Mouse (Mus musculus) small intestine, adult 2 months (tissue): Measurements from ENCODE around the gene Them5.

Experiments
- CTCF ChIP-seq: fragments of 200-500 bp; IDR thresholded peaks from 2 replicates; pipeline ENCODE4 v1.5.1; 2012; ENCODE audit warnings: low read depth, mild to moderate bottlenecking, control low read depth, inconsistent platforms, low read length, moderate library complexity, mixed read lengths; ENCODE audit not compliant: insufficient replicate concordance, insufficient read length; ENCODE audit errors: extremely low read depth
- POLR2A ChIP-seq: fragments of 200-500 bp; IDR thresholded peaks from 2 replicates; pipeline ENCODE4 v1.6.1; 2012; ENCODE audit warnings: low read depth, mild to moderate bottlenecking, control low read depth, inconsistent platforms, low read length, moderate library complexity

GRCm38 (mm10) chr3:94373090-94373489 is 31.2 kb downstream of the Them5 start:
- TF ChIP-seq POLR2A (no peak), CTCF (no peak)
